Comparison of ENCODE assay signal across 12 mouse cellular contexts in genomic region chr10:120473218-120473617, GRCm38 (mm10). TPM values are rescaled to one million over a fixed set of nuclear protein-coding genes. Genes with fewer than 3 reads are reported as not detected.
A peak's percentile ranks its signal among the peaks of the same experiment; 100 is the strongest.
DNase-seq lines count a peak whose midpoint lies in the region; ATAC-seq and TF ChIP-seq lines count a peak whose summit lies in the region.
"Had no signal": no experiment of that assay in that cellular context is flagged by ENCODE, and none has a peak within 500 bp of the region (broad histone marks: within the 10 kb centered on the region; RNA-seq: fewer than 3 reads in every experiment).

No protein-coding gene starts in this region.

- no peak for TF ChIP-seq CTCF in thymus, adult 2 months (IDR thresholded peaks at IDR 0.05; ENCODE audit: borderline replicate concordance, control insufficient read depth, extremely low read depth, insufficient read depth, low read length, poor library complexity)

- no peak for ATAC-seq in heart, embryonic 12.5 days (ENCODE audit: insufficient number of reproducible peaks, low FRiP score)
- no peak for ATAC-seq in neural tube, embryonic 11.5 days (ENCODE audit: insufficient read depth, low FRiP score, low TSS enrichment)
- ATAC-seq in erythroblast, adult 5-6 weeks (replicated peaks; ENCODE audit: low FRiP score, poor library complexity, severe bottlenecking) = no peak

- no peaks in the 10 kb centered on the region for H3K27me3 ChIP-seq in heart, embryonic 12.5 days (replicated peaks)
- H3K27me3 ChIP-seq in neural tube, embryonic 11.5 days (ENCODE audit: control insufficient read depth, insufficient read depth, low read length) = no peaks in the 10 kb centered on the region
- H3K27me3 ChIP-seq in limb, embryonic 10.5 days (ENCODE audit: low read depth, poor library complexity, severe bottlenecking) = no peaks in the 10 kb centered on the region
- H3K27me3 ChIP-seq in thymus, adult 2 months (ENCODE audit: control insufficient read depth, insufficient read depth, low read length) = peaks cover 24% of the 10 kb centered on the region

- no peaks in the 10 kb centered on the region for H3K9me3 ChIP-seq in heart, embryonic 12.5 days (replicated peaks)
- no peaks in the 10 kb centered on the region for H3K9me3 ChIP-seq in neural tube, embryonic 11.5 days (ENCODE audit: control insufficient read depth, low read length)
- no peaks in the 10 kb centered on the region for H3K9me3 ChIP-seq in limb, embryonic 10.5 days (replicated peaks)

- peak overlapping the region; percentile 99 for H3K4me2 ChIP-seq in heart, embryonic 12.5 days
- peak overlapping the region; percentile 69 for H3K4me2 ChIP-seq in neural tube, embryonic 11.5 days (ENCODE audit: low read depth)

- H3K4me3 ChIP-seq in heart, embryonic 12.5 days = no peak overlapping the region
- H3K4me3 ChIP-seq in neural tube, embryonic 11.5 days (ENCODE audit: low read depth, low read length) = peak overlapping the region; percentile 26; the same call in 1 of the 2 replicates
- peak overlapping the region; percentile 100 for H3K4me3 ChIP-seq in limb, embryonic 10.5 days
- no peak overlapping the region for H3K4me3 ChIP-seq in thymus, adult 2 months (ENCODE audit: control insufficient read depth, insufficient read depth, low read length)

- 27% methylated on average over 4 of the region's 4 CpGs for WGBS in heart, embryonic 12.5 days
- 23% methylated on average over 4 of the region's 4 CpGs for WGBS in neural tube, embryonic 11.5 days
- 25% methylated on average over 4 of the region's 4 CpGs for WGBS in limb, embryonic 10.5 days
- WGBS in thymus, adult 2 months = 58% methylated on average over 4 of the region's 4 CpGs

- H3K36me3 ChIP-seq in heart, embryonic 12.5 days = peaks cover 20% of the 10 kb centered on the region
- H3K36me3 ChIP-seq in neural tube, embryonic 11.5 days (ENCODE audit: control insufficient read depth, insufficient read depth, low read length) = no peaks in the 10 kb centered on the region; the same call in 1 of the 2 replicates
- peaks cover 50% of the 10 kb centered on the region for H3K36me3 ChIP-seq in limb, embryonic 10.5 days
- no peaks in the 10 kb centered on the region for H3K36me3 ChIP-seq in thymus, adult 2 months (ENCODE audit: control insufficient read depth, insufficient read depth, low read length)

- no peak for DNase-seq in heart, postnatal 4 days
- no peak for DNase-seq in neural tube, embryonic 11.5 days (ENCODE audit: low spot score)
- no peak for DNase-seq in neural tube, embryonic 10.5 days (ENCODE audit: extremely low spot score, low spot score)
- no peak for DNase-seq in limb, embryonic 10.5 days (ENCODE audit: low spot score)
- DNase-seq in thymus, adult 2 months = no peak
- DNase-seq in layer of hippocampus, postnatal 25 days (ENCODE audit: extremely low spot score in 1 of 2, low spot score in 1 of 2) = no peak
- DNase-seq: adrenal gland, adult 2 months; cerebellum, postnatal 14 days; gastrocnemius, postnatal 25 days; lung, postnatal 10 days had no signal

- no peak overlapping the region for H3K27ac ChIP-seq in heart, embryonic 12.5 days (ENCODE audit: poor library complexity, severe bottlenecking)
- H3K27ac ChIP-seq in neural tube, embryonic 11.5 days (ENCODE audit: low read depth, low read length) = no peak overlapping the region
- peak overlapping the region; percentile 100 for H3K27ac ChIP-seq in limb, embryonic 10.5 days
- H3K27ac ChIP-seq in thymus, adult 2 months (ENCODE audit: control insufficient read depth, insufficient read depth, low read length) = no peak overlapping the region

- TF ChIP-seq POLR2A in thymus, adult 2 months (IDR thresholded peaks at IDR 0.05; ENCODE audit: control insufficient read depth, extremely low read depth, insufficient read depth, low read length, poor library complexity) = no peak

- H3K9ac ChIP-seq in heart, embryonic 12.5 days = 0 out of 2 replicates have a peak overlapping the region, but pooled peaks have one; percentile 7
- H3K9ac ChIP-seq in neural tube, embryonic 11.5 days (ENCODE audit: low read length) = peak overlapping the region; percentile 38; the same call in 1 of the 2 replicates

- H3K4me1 ChIP-seq in heart, embryonic 12.5 days (replicated peaks) = 0 out of 2 replicates have a peak, but pooled peaks cover 2% of the 10 kb centered on the region
- H3K4me1 ChIP-seq in neural tube, embryonic 11.5 days (ENCODE audit: control insufficient read depth, insufficient read depth, low read length) = peaks cover 6% of the 10 kb centered on the region; the same call in 1 of the 2 replicates
- H3K4me1 ChIP-seq in limb, embryonic 10.5 days = peaks cover 44% of the 10 kb centered on the region
- H3K4me1 ChIP-seq in thymus, adult 2 months (replicated peaks; ENCODE audit: control insufficient read depth, insufficient read depth, low read length) = peaks cover 3% of the 10 kb centered on the region; the same call in 1 of the 2 replicates

RNA-seq across cellular contexts. Expression of gene Hmga2, which starts 3.1 kb away (rescaled TPM):
- 21.3 and 23.3 TPM in 2 replicates for polyA plus RNA-seq in heart, embryonic 12.5 days (2016; fragmentation: Nextera tagmentation; extraction: Ambion mirVana)
- total RNA-seq in heart, postnatal 4 days (2021) = 1 to 10 TPM in 1 of 2 experiments, under 1 TPM in 1; 0.91 to 1.6 TPM
- 49.7 and 65.5 TPM in 2 replicates for polyA plus RNA-seq in neural tube, embryonic 11.5 days (2014; fragmentation: Nextera tagmentation; extraction: Ambion mirVana)
- polyA plus RNA-seq in limb, embryonic 10.5 days (2016; fragmentation: Nextera tagmentation; extraction: Ambion mirVana) = 129 and 160 TPM in 2 replicates
- polyA plus RNA-seq in thymus, adult 2 months (2012; rRNA removed) = 0.05 TPM in 1 of 2 replicates, not detected in the other
- total RNA-seq in erythroblast, adult 5-6 weeks (2015; ENCODE audit: low replicate concordance) = not detected in 2 replicates
- 0.14 TPM in 1 of 2 replicates, not detected in the other for total RNA-seq in erythroblast, adult 5-6 weeks (2017; ENCODE audit: low replicate concordance)
- total RNA-seq in layer of hippocampus, postnatal 25 days (2021) = under 1 TPM; 0.10 to 0.26 TPM

Comparison
In these comparisons a context has a peak if more than half of its experiments do, and no peak if none do; other contexts are left out.
1. H3K4me3 ChIP-seq: peak in neural tube, embryonic 11.5 days (single experiment) and limb, embryonic 10.5 days (single experiment); none in heart, embryonic 12.5 days (single experiment) and thymus, adult 2 months (single experiment).
2. RNA of gene Hmga2, which starts 3.1 kb away (polyA plus RNA-seq): 129 to 160 TPM in limb, embryonic 10.5 days, 49.7 to 65.5 TPM in neural tube, embryonic 11.5 days and 21.3 to 23.3 TPM in heart, embryonic 12.5 days; 0.05 TPM in thymus, adult 2 months; every median in the first group is over 10 times any median in the second.